Mouse (Mus musculus) right cerebral cortex, postnatal 4 days (tissue): ENCODE results near the gene Scube2.
A peak's percentile ranks its signal among the peaks of the same experiment; 100 is the strongest.

Experiments used
- DNase-seq: peaks from one replicate; pipeline ENCODE4 v3.0.0-alpha.2; 2022

The Scube2 gene

DNA sequence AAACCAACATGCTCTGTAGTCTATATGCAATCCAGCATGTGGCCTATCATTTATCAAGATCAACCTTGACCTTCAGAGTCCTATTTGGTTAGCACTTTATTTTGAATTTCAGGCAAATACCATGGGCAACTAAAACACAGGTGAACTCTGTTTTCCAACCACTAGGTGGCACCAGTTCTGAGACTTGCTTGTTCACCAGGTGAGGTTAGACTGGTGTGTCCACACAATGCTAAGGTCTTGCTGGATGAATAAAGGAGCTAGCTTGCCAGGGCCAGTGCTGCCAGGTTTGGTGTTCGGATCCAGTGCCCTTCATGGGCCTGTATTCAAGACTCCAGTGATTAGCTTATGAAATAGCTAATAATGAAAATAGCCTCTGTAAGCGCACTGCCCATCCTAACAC lies 72.7 kb downstream of the Scube2 start:
- DNase-seq = peak; percentile 14

DNA sequence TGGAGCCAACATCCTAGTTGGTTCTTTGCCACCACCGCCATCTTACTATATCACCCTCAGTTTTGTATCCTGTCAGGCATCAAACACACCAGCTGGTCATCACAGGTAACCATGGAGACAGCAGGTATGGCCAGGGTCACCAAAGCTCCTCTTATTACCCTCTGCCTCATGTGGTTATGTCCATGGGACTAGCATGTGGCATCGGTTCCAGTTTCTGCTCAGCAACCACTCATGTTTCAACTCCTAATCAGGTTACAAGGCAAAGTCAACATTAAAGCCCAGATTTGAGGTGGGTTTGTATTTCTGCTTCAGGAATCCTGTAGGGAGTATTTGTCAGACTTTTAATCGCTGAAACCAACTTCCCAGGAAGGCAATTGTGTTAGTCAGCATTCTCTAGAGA lies 74.7 kb downstream of the Scube2 start:
- no peak for DNase-seq

DNA sequence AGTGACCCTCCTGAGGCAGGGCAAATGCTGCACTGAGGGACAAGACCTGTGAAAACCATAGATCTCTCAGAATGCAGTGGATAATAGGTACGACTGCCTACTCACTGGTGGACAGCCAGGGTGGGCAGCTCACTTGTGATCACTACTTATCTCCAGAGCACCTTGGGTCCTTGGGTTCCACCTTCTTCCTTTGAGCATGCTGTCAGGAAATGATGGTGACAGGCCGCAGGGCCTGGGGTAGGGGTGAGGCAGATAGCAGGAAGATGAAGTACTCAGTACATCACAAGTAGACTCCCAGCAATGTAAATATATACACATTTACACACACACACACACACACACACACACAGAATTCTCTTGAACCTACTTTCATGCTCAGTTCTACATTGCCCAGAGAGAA lies 77.6 kb downstream of the Scube2 start:
- no peak for DNase-seq

DNA sequence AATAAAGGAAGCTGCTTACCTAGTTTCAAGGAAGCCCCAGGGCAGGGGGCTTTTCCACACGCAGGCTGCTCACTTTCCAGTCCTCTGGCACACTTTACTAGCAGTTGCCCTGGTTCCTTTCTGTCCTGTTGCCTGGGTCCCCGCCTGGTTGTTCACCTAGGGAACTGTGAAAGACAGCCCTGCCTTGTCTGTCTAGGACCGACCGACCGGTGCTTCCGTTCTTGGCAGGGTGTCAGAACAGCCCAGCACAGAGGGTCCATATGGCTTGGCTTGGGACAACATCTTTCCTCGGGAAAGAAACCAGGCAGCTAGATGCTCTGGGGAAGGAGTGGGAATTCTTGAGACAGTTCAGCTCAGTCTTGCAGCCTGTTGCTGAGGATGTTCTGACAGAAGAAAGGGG lies 82.2 kb downstream of the Scube2 start:
- DNase-seq = peak; percentile 25

DNA sequence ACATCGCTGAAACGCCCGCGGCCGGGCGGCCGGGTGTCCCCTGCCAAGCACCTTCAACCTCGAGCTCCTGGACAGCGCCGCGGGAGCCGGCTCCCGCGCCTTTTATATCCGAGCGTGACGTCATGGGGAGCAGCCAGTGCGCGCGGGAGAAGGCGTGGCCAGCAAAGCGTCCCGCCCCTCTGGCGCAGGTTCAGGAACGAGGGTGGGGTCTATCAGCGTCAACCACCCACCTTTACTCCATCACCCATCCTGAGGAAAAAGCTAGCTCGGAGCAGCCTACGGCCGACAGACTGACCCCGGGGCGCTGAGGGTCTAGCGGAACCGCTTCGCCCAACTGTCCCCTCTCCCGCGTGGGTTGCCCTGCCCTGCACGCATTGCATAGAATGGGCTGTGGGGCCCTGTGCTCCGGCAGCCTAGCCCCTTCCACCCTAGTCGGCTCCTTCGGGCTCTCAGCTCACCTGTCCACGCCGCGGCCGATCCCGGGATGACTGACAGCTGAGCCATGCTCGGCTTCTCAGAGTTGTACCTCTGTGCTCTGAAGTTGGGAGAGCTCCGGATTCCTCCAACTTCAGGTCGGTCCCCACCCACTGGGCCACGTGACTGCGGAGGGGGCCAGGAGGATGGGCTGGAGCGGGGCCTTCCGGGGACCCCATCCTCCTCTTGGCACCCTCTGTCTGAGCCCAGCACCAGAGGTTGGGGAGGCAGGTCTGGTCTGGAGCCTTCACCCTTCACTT lies 83.8 kb downstream of the Scube2 start, which contains the start of gene Nrip3:
TSS of gene Nrip3 (minus strand) at position 556 of the 734 bp plus-strand sequence.
- peak; percentile 93 for DNase-seq

DNA sequence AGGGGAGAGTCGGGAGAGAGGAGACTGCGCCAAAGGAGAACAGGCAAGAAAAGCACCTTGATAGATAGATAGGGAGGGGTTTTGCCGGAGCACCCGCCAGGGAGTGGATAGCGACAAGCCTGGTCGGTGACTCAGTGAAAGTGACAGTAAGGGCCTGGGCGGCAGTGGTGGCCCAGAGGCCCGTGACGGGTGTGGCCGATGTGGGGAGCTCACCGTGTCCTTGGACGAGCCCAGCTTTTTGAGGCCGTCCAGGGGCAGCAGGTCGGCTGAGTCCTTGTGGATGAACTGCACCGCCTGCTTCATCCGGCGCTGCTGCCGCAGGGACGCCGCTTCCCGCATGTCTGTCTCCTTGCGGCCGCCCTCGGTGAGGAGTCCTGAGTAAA lies 84.4 kb downstream of the Scube2 start:
- no peak for DNase-seq

DNA sequence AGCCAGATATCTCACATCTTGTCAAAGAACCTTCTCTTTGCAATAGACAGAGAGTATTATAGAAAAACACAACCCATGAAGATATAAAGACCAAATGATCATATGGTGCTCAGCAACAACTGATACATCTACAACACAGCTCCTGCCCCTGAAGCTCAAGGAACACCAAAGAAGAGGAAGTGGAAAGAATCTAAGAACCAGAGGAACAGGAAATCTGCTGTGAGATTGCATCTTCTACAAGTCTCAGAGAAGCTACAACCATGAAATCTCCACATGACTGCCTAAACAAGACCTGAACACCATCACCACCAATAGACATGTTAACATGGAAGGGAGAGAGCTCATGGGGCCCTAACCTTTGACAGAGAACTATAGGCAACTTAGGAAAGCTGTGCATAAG lies 93.2 kb downstream of the Scube2 start:
- no peak for DNase-seq

DNA sequence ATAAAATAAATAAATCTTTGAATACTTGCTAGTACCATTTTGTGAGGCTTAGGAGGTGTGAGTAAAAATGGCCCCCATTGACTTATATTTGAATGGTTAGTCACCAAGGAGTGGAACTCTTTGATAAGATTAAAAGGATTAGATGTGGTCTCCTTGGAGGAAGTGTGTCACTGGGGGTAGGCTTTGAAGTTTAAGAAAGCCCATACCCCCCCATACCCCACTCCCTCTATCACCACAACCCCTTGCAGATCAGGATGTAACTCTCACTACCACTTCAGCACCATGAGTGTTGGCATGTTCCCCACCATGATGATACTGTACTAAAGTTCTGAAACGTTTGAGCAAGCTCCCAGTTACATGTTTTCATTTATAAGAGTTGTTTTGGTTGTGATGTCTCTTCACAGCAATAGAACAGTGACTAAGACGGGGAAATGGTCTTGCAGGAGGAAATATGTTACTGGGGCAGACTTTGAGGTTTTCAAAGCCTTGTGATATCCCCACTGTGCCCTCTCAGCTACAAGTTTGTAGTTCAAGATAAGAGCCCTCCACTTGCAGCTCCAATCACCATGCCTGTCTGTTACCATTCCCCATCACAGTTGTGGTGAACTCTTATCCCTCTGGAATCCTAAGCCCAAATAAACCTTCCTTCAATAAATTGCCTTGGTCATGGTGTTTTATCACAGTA lies 96.6 kb downstream of the Scube2 start:
- no peak for DNase-seq

DNA sequence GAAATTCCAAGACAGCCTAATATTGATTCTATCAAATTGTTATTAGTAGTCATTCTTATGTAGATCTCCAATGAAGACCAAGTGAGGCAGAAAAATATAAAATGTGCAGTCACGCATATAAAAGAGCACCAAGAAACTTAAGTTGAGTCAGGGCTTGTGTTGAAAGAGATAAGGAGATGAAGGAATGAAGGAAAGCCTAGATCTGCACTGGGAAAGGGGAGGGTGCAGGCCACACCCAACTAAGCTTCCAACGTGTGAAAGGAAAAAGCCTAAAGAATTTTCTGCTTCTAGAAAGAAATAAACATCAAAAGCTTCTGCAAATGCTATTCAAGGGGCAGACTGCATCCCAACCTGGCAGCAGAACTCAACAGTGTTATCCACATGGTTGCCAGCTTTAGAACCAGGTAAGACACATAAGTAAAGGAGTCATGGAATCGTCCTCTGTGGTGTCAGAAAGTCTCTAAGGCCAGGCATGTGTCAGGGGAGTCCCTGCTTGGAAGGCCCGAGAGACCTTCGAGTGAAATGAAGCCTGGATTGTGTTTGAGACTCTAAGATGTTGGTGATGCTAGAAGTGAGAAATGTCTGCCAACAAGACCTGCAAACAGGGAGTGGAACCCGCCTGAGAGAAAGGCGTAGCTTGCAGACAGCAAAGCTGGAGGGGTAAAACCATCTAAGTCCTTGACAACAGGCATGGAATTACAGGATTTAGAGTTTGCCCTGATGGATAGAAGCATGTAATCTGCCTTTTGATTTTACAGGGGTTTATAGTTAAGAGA lies 97.7 kb downstream of the Scube2 start:
- no peak for DNase-seq

DNA sequence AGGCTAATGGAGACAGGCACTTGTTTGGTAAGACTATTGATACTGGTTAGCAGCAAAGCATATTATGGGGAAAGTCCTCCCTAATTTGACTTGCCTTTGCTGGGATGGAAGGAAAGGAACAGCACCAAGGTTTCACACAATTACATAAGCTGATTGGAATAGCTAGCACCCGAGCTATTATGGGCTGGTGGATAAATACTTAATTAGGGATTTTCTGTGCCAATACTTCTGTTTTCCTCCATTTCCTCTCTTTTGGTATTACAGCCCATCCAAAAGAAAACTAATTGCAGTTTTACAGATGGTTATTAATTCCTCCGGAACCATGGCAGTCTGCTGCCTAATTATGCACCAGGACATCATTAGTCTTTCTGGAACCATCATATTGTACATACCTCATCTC lies 101.5 kb downstream of the Scube2 start:
- no peak for DNase-seq

DNA sequence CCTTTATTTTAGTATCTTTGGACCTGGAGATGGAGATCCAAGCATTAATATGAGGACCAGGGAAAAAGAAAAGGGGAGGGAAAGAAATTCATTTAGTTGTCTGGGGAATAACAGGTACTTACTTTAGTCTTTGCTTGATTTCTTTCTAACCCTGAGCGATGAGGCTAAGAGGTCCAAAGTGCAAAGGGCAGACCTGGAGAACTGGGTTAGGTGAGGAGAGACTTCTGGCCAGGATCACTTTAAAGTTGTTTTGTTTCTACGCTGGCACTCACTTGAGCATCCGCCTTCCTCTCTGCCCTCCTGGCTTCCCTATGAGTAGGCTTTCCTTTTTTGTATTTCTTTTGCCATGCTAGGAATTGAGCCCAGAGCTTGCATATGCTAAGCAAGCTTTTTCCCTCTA lies 109.2 kb downstream of the Scube2 start:
- no peak for DNase-seq

DNA sequence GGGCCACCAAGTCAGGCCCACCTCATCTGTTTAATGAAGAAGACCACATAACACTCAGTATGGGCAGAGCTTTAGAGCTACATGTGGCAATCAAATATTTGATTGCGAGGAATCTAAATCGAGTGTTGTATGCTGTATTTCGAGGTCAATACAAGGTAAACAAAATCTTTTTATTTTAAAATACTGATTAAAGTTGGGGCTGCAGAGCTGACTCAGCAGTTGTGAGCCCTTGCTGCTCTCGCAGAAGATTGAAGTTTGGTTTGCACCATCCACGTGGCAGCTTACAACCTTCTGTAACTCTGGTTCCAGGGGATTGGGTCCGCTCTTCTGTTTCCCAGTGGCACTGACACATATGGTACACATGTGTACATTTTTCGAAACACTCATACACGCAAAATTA lies 111.4 kb downstream of the Scube2 start:
- no peak for DNase-seq

DNA sequence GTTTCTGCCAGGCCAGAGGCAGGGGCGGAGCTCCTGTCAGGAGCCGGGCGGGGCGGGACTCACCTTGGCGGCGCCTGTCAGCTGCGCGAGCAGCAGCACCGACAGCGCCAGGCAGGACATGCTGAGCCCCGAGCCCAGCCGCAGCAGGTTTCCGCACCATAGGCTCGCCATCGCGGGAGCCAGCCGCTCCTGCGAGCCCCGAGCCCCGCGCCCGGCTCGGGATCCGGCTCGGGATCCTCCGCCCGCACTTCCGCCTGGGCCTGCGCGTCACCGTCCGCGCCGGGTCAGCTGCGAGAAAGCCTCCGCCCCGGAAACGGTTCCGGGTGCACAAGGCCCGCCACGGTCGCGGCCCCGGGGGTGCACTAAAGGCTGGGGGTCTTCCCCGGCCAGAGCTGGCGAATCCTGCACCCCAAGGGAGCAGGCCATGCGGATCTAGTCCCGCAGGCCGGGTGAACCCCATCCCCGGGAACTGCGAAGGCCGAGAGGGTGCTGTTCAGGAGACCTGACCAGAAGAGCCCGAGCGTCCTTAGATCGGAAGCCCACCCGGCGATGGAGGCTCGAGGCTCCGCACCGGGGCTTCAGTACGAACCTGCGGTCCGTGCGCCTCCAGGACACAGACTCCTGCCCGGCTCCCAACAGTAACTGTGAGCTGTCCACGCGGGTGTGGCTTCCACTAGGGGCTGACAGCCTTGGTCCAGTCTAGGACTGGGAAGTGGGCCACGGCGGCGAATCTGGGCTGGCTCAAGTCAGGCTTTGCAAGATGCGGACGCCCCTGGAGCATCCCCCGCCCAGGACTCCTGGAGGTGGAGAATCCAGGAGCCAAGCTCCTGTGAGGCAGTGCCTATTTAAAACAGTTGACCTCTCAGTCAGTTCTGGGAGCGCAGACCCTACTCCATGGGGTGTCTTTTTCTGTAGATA lies 113.2 kb downstream of the Scube2 start, which contains the start of gene Tmem9b:
TSS of gene Tmem9b (minus strand) at position 868 of the 918 bp plus-strand sequence.
- DNase-seq = peak; percentile 81

DNA sequence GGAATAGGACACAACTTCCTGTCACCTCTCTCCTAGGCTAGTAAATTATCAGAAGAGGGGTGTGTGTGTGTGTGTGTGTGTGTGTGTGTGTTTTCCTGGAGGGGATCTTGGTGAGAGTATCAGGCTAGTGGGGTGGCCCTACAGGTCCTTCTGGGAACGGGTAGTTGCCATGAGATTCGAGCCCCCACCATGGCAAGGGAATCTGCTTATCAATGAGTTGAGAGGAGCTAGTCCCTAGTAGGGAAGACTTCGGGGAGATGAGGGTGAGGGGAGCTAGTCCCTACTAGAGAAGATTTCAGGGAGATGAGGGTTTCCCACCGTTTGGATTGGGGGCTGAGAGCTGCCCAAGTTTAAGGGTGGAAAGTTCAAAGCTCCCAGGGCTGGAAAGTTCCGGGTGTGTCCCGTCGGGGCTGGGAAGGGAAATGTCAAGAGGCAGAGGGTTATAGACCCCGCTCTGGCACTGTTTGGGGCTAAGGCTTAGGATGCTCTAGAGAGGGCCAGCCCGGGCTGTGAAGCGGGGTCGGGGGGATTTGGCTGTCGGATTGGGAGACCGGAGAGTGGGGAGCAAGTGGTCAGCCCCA lies 114.0 kb downstream of the Scube2 start:
- DNase-seq = no peak
